Mouse (Mus musculus) lung, postnatal 10 days (tissue): ENCODE measurements at regions not wholly inside any gene's neighbourhood (a gene's known extent, or its start where the extent isn't known, plus 50 kb on each side); places are given as distances from the start of the nearest gene placed in this dataset.
"Not testable (repeated sequence)": the region's sequence is repeated elsewhere in the genome, so short reads cannot be mapped to it uniquely, and the experiment has no call there.

ENCODE experiments used
- DNase-seq: peaks from one replicate; pipeline ENCODE4 v3.0.0; 2021

- DNase-seq: no peak
These were observed 91.4 kb downstream of the Gm21738 start for GRCm38 (mm10) chr14:19327321-19327720.

GRCm38 (mm10) chr14:19311614-19312013 lies 107.1 kb downstream of the Gm21738 start:
- DNase-seq: peak; percentile 2

- DNase-seq: not testable (repeated sequence)
These were observed 115.9 kb downstream of the Gm21738 start for GRCm38 (mm10) chr14:19302859-19303258.

- DNase-seq: no peak
These were observed 139.6 kb downstream of the Gm21738 start for GRCm38 (mm10) chr14:19279096-19279495.

GRCm38 (mm10) chr14:19277777-19278385 lies 140.8 kb downstream of the Gm21738 start:
- peak; percentile 62 for DNase-seq
